Mouse (Mus musculus) neural tube, embryonic 13.5 days (tissue): ENCODE results near the gene Pmel. TPM values are rescaled to one million over a fixed set of nuclear protein-coding genes. Genes with fewer than 3 reads are reported as not detected.
A peak's percentile ranks its signal among the peaks of the same experiment; 100 is the strongest.

ENCODE experiments used
- ATAC-seq: fragments of 200-750 bp; cut with Nextera tagmentation; 2 replicates; pipeline ENCODE4 v1.8.0; 2017; ENCODE audit warnings: low read depth, mild to moderate bottlenecking, moderate TSS enrichment, moderate library complexity
- H3K27ac ChIP-seq: fragments of 300-500 bp; sonication (generic); replicated peaks from 2 replicates; pipeline ENCODE4 v1.5.1; 2015; ENCODE audit warnings: moderate library complexity, mild to moderate bottlenecking, inconsistent platforms
- H3K27me3 ChIP-seq: fragments of 300-500 bp; sonication (generic); 2 replicates; pipeline ENCODE4 v1.6.1; 2015; ENCODE audit warnings: mild to moderate bottlenecking, inconsistent platforms
- H3K36me3 ChIP-seq: fragments of 300-500 bp; sonication (generic); 2 replicates; pipeline ENCODE4 v1.6.1; 2015; ENCODE audit warnings: mild to moderate bottlenecking, inconsistent platforms
- H3K4me1 ChIP-seq: fragments of 300-500 bp; sonication (generic); replicated peaks from 2 replicates; pipeline ENCODE4 v1.6.1; 2015; ENCODE audit warnings: inconsistent platforms
- H3K4me2 ChIP-seq: fragments of 300-500 bp; sonication (generic); 2 replicates; pipeline ENCODE4 v1.6.1; 2015; ENCODE audit warnings: inconsistent platforms, mild to moderate bottlenecking, moderate library complexity
- H3K4me3 ChIP-seq: fragments of 300-500 bp; sonication (generic); 2 replicates; pipeline ENCODE4 v1.5.1; 2015; ENCODE audit warnings: mild to moderate bottlenecking, inconsistent platforms
- H3K9ac ChIP-seq: fragments of 300-500 bp; sonication (generic); 2 replicates; pipeline ENCODE4 v1.6.1; 2015; ENCODE audit warnings: moderate library complexity, mild to moderate bottlenecking, inconsistent platforms
- H3K9me3 ChIP-seq: fragments of 300-500 bp; sonication (generic); 2 replicates; pipeline ENCODE4 v1.6.1; 2016; ENCODE audit warnings: inconsistent platforms
- WGBS: fragments of 180-500 bp; shearing (Covaris S2); methylation state at CpG from one replicate; pipeline ENCODE4 v1.1.7; 2015; 5-methylcytosine and 5-hydroxymethylcytosine counted together
- polyA plus RNA-seq: library from polyadenylated mRNA; unstranded; fragments of >200 nt; fragmentation: Nextera tagmentation; extraction: Ambion mirVana; gene quantifications from 2 replicates; pipeline ENCODE4 v1.2.1, GENCODE M21; 2015

The Pmel gene
- polyA plus RNA-seq, 1 experiment from 2014 or later: 1.0 TPM

GRCm38 (mm10) chr10:128744211-128744610, 40.2 kb downstream of the Pmel start:
- Histone ChIP-seq H3K4me3 (peak overlapping the region; percentile 62), H3K9me3 (no peaks in the 10 kb centered on the region), H3K9ac (peak overlapping the region; percentile 81), H3K4me1 (peaks cover 33% of the 10 kb centered on the region), H3K4me2 (peak overlapping the region; percentile 93), H3K36me3 (no peaks in the 10 kb centered on the region), H3K27me3 (peaks cover 55% of the 10 kb centered on the region), H3K27ac (no peak overlapping the region)
- 18% methylated on average over 8 of the region's 8 CpGs for WGBS
- no peak for ATAC-seq

GRCm38 (mm10) chr10:128744680-128745601, 40.9 kb downstream of the Pmel start, which contains the start of gene Dgka:
Gene Dgka (minus strand): TSS chr10:128744855.
- no peak for ATAC-seq
- Histone ChIP-seq H3K36me3 (no peaks in the 10 kb centered on the region), H3K9me3 (no peaks in the 10 kb centered on the region), H3K27me3 (peaks cover 55% of the 10 kb centered on the region), H3K4me2 (peak within 1 kb of the TSS; percentile 93), H3K4me1 (peaks cover 40% of the 10 kb centered on the region), H3K4me3 (peak within 1 kb of the TSS; percentile 62), H3K27ac (no peak within 1 kb of the TSS), H3K9ac (peak within 1 kb of the TSS; percentile 81)
- 23% methylated on average over 18 of the region's 18 CpGs for WGBS

GRCm38 (mm10) chr10:128745946-128746613, 42.1 kb downstream of the Pmel start:
- 92% methylated on average over 10 of the region's 10 CpGs for WGBS
- H3K4me1 ChIP-seq: peaks cover 47% of the 10 kb centered on the region

GRCm38 (mm10) chr10:128746972-128747645, 43.1 kb downstream of the Pmel start:
- peak overlapping the region; percentile 90 for H3K9ac ChIP-seq
- H3K4me1 ChIP-seq: peaks cover 47% of the 10 kb centered on the region
- H3K27ac ChIP-seq: peak overlapping the region; percentile 93
- H3K4me2 ChIP-seq: peak overlapping the region; percentile 96
- no peaks in the 10 kb centered on the region for H3K9me3 ChIP-seq
- H3K36me3 ChIP-seq: no peaks in the 10 kb centered on the region
- peaks cover 45% of the 10 kb centered on the region for H3K27me3 ChIP-seq
- ATAC-seq: no peak
- H3K4me3 ChIP-seq: peak overlapping the region; percentile 66
- WGBS: 41% methylated on average over 9 of the region's 9 CpGs

More at GRCm38 (mm10) chr10:128745946-128746613, 42.1 kb downstream of the Pmel start:
- Histone ChIP-seq H3K27me3 (peaks cover 55% of the 10 kb centered on the region), H3K9ac (no peak overlapping the region), H3K36me3 (no peaks in the 10 kb centered on the region), H3K4me3 (no peak overlapping the region), H3K9me3 (no peaks in the 10 kb centered on the region), H3K27ac (no peak overlapping the region), H3K4me2 (no peak overlapping the region)
- ATAC-seq: no peak

GRCm38 (mm10) chr10:128747646-128748251, 43.8 kb downstream of the Pmel start, which contains the start of gene Pym1:
Gene Pym1 (plus strand): TSS chr10:128747889.
- under 1% methylated on average over 36 of the region's 36 CpGs for WGBS
- Histone ChIP-seq H3K9me3 (no peaks in the 10 kb centered on the region), H3K27ac (peak within 1 kb of the TSS; percentile 93), H3K9ac (peak within 1 kb of the TSS; percentile 90), H3K4me3 (peak within 1 kb of the TSS; percentile 66), H3K4me1 (peaks cover 45% of the 10 kb centered on the region), H3K27me3 (peaks cover 38% of the 10 kb centered on the region), H3K36me3 (peaks cover 3% of the 10 kb centered on the region; the same call in 1 of the 2 replicates), H3K4me2 (peak within 1 kb of the TSS; percentile 96)
- ATAC-seq: peak; percentile 59

- peaks cover 39% of the 10 kb centered on the region for H3K4me1 ChIP-seq
- H3K4me3 ChIP-seq: peak overlapping the region; percentile 66
- H3K9ac ChIP-seq: peak overlapping the region; percentile 90
- H3K27me3 ChIP-seq: peaks cover 33% of the 10 kb centered on the region
- ATAC-seq: peak; percentile 94
- H3K4me2 ChIP-seq: peak overlapping the region; percentile 96
- peaks cover 8% of the 10 kb centered on the region; the same call in 1 of the 2 replicates for H3K36me3 ChIP-seq
- no peaks in the 10 kb centered on the region for H3K9me3 ChIP-seq
- WGBS: under 1% methylated on average over 37 of the region's 37 CpGs
- H3K27ac ChIP-seq: peak overlapping the region; percentile 93
Measured at GRCm38 (mm10) chr10:128748252-128748864, 44.4 kb downstream of the Pmel start.

Other genes starting within 250 kb of the Pmel start
- gene Smarcc2, start 244.9 kb upstream of the Pmel start, polyA plus RNA-seq: 176 and 184 TPM in 2 replicates
- 1,017 and 1,105 TPM in 2 replicates for gene Myl6, start 210.1 kb upstream of the Pmel start, polyA plus RNA-seq
- gene Myl6b, start 205.5 kb upstream of the Pmel start, polyA plus RNA-seq: 4.1 and 5.0 TPM in 2 replicates
- gene Esyt1, start 178.3 kb upstream of the Pmel start, polyA plus RNA-seq: 31.5 and 35.1 TPM in 2 replicates
- gene Zc3h10, start 156.4 kb upstream of the Pmel start, polyA plus RNA-seq: 19.4 and 19.9 TPM in 2 replicates
- 2,522 and 2,730 TPM in 2 replicates for gene Rpl41, start 154.9 kb upstream of the Pmel start, polyA plus RNA-seq
- 124 and 136 TPM in 2 replicates for gene Pa2g4, start 138.2 kb upstream of the Pmel start, polyA plus RNA-seq
- gene Erbb3, start 114.5 kb upstream of the Pmel start, polyA plus RNA-seq: 9.5 and 9.9 TPM in 2 replicates
- 407 and 470 TPM in 2 replicates for gene Rps26, start 77.4 kb upstream of the Pmel start, polyA plus RNA-seq
- gene Ikzf4, start 58.2 kb upstream of the Pmel start, polyA plus RNA-seq: 12.1 and 13.2 TPM in 2 replicates
- 17.3 and 17.5 TPM in 2 replicates for gene Suox, start 30.1 kb upstream of the Pmel start, polyA plus RNA-seq
- gene Rab5b, start 7.9 kb upstream of the Pmel start, polyA plus RNA-seq: 103 and 104 TPM in 2 replicates
- 23.3 and 29.1 TPM in 2 replicates for gene Cdk2, start 836 bp downstream of the Pmel start, polyA plus RNA-seq
- 7.8 and 8.2 TPM in 2 replicates for gene Dgka, start 40.7 kb downstream of the Pmel start, polyA plus RNA-seq
- gene Pym1, start 43.7 kb downstream of the Pmel start, polyA plus RNA-seq: 44.1 and 46.6 TPM in 2 replicates
- 0.59 and 0.63 TPM in 2 replicates for gene Mmp19, start 86.7 kb downstream of the Pmel start, polyA plus RNA-seq
- gene Dnajc14, start 99.9 kb downstream of the Pmel start, polyA plus RNA-seq: 54.3 and 55.4 TPM in 2 replicates
- gene Tmem198b, start 100.2 kb downstream of the Pmel start, polyA plus RNA-seq: 15.9 and 16.2 TPM in 2 replicates
- 185 and 212 TPM in 2 replicates for gene Sarnp, start 113.1 kb downstream of the Pmel start, polyA plus RNA-seq
- 30.5 and 30.7 TPM in 2 replicates for gene Ormdl2, start 117.5 kb downstream of the Pmel start, polyA plus RNA-seq
- gene Gdf11, start 187.5 kb downstream of the Pmel start, polyA plus RNA-seq: 11.8 and 13.5 TPM in 2 replicates
- gene Cd63, start 196.8 kb downstream of the Pmel start, polyA plus RNA-seq: 228 and 241 TPM in 2 replicates
- gene Rdh5, start 218.7 kb downstream of the Pmel start, polyA plus RNA-seq: 14.1 and 16.9 TPM in 2 replicates
- gene Bloc1s1, start 219.8 kb downstream of the Pmel start, polyA plus RNA-seq: 299 and 314 TPM in 2 replicates
- 12.1 and 15.5 TPM in 2 replicates for gene Itga7, start 229.6 kb downstream of the Pmel start, polyA plus RNA-seq